Mouse (Mus musculus) heart, adult 18-20 months (tissue): ENCODE results near the gene Ctnnbl1. TPM values are rescaled to one million over a fixed set of nuclear protein-coding genes. Genes with fewer than 3 reads are reported as not detected.

ENCODE experiments used
- DNase-seq, 2 experiments: peaks; one replicate each; pipeline ENCODE4 v3.0.0; 2021 to 2022; ENCODE audit warnings: mixed read lengths in 1 of 2
- long read RNA-seq, 2 experiments: library from polyadenylated mRNA; stranded (forward); transcript quantifications; one replicate each; pipeline ENCODE4 v2.0.0; 2021
- total RNA-seq, 2 experiments: library from RNA; stranded (reverse); gene quantifications; 2 replicates each; pipeline ENCODE4 v1.2.3; 2021

Gene Ctnnbl1
- total RNA-seq, result 10 to 100 TPM; 11.6 TPM
- long read RNA-seq, experiment 1, transcript Ctnnbl1-201 (16 exons, 2,442 nt), result major isoform, 10 of 49 reads
- long read RNA-seq, experiment 1, partial matches to known transcripts, result 37 of 49 reads
- long read RNA-seq, experiment 1, other reads (novel, unspliced or antisense), result 2 of 49 reads
- long read RNA-seq, experiment 2, transcript Ctnnbl1-201 (16 exons, 2,442 nt), result major isoform, 8 of 56 reads
- long read RNA-seq, experiment 2, partial matches to known transcripts, result 47 of 56 reads
- long read RNA-seq, experiment 2, other reads (novel, unspliced or antisense), result 1 of 56 reads

DNA sequence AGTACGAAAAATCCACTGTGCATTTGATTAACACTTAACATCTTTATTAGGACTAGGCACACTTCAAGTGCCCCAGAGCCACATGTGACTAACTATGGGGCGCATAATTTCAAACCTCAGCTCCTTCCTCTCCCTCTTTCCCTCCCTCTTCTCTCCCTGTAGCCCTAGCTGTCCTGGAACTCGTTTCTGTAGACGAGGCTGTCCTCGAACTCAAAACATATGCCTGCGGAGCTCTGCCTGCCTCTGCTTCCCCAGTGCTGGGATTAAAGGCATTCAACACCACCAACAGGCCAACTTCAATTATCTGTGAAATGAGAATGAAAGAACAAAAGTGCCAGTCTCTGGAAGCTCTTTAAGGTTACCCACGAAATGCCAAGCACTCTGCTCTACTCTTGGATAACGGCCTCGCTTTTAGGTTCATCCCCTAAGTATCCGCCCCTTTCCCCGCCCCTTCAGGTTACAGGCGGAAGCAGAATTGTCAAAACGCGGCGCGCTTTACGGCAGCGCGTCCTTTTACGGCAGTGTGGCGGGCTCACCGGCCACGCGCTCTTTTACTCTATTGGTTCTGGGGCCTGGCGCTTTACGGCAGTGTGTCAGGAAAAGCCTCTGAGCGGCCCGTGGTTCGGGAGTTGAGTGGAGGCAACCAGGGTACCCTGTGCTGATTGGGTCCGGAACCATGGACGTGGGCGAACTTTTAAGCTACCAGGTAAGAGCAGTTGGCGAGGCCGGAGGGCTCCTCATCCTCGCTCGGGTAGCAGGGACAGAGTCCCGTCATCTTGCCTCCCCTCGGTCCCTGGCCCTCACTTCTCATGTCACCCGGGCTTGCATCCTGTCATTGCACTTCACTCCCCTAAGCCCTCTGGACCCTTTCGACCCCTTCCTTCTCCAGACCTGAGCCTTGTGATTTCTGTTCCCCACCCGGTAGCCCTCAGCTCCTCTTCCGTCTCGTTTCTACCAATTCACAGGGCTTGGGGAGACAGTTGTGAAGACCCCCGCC is at the start of gene Ctnnbl1:
Ctnnbl1 (plus strand) TSS at position 548 of the 997 bp plus-strand sequence.
- DNase-seq, result peak; percentile 99 to 100

DNA sequence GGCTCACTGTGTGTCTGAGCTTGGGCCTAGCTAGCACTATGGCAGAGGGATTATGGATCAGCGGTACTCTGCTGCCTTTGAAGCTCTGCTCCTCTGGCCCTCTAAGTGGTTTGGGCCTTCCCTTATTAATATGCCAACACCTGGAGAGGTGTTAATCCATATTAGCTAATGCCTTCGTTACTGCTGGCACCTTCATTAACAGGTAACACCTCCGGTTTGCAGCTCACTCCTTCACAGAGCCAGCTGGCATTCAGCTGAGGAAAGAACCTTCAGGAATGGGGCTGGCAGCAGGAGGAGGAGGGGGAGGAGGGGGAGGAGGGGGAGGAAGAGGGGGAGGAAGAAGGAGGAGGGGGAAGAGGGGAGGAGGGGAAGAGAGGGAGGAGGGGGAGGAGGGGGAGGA is 49.7 kb upstream of the Ctnnbl1 start:
- no peak for DNase-seq

DNA sequence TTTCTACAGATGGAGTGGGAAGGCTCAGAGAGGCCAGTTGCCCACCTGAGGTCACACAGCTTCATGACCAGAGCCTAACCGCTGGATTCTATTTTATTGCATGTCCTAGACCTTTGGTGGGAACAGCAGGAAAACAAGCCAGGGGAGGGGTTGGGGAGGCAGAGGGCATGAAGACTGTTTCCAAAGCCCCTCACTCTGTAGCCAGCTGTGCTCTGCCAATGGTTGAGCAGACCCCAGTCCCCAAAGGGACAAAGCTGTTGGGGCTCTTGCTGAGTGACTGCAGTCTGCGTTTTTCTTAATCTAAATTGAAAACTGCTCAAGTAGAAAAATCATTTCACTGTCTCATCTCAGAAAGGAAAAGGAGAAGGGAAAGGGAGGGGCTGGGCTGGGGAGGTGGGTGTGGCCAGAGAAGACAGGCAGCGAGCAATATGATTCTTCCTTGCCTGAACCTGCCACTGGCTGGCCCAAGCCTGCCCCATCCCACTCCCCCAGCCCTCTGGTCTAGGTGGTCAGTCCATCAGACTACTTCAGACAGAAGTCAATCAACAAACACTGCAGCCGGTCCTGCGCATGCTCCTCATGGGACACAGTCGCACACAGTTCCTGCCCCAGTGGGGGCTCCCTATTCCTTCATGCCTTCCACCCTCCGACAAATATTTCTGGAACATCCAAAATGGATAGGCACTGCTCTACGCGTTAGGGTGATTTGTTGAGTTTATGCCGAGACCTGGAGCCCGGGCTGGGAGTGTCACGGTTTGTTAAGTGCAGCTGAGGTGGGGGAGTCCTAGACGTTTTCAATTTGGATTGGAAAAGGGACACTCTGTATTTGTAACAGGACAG is 45.7 kb upstream of the Ctnnbl1 start:
- DNase-seq, result no peak

DNA sequence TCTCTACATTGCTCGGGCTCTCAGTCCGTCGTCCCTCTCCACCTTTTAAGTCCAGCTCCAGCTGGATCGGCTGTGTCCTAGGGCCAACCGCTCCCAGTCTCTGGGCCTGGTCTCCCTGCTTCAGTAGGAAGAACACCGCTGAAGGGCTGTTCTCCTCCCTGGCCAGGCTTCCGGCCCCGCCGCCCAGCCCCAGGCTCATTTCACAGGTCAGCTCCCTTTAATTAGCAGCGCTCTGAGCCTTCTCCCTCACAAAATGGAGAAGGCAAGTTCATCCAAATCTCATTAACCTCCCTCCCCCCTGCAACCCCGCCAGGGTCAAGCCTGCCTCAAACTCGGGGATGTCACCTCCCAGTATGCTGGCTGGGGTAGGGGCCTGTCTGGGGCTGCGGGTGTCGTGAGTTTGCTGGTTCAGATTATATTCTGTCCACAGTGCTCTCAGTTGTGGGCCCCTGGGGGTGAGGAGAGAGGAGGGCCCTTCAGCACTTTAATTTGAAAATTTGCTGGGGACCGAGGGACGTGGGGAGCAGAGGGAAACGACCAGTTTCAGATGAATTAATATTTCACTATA is 44.8 kb upstream of the Ctnnbl1 start:
- DNase-seq, result no peak

DNA sequence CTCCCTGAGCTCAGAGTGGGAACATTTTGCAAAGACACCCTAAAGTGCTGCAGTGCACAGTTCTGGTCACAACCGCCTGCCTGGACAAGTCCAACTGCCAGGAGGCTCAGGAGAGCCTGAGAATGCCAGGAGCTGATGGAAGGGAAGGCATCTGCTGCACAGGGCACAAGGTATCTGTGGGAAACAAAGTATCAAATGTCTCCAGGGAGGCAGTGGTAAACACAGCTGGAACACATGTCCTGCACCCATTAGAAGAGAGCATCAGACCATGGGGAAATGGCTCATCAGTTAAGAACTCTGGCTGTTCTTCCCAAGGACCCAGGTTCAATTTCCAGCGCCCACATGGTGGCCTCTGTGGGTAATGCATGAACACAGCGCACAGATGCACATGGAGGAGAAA is 43.6 kb upstream of the Ctnnbl1 start:
- DNase-seq, result no peak

DNA sequence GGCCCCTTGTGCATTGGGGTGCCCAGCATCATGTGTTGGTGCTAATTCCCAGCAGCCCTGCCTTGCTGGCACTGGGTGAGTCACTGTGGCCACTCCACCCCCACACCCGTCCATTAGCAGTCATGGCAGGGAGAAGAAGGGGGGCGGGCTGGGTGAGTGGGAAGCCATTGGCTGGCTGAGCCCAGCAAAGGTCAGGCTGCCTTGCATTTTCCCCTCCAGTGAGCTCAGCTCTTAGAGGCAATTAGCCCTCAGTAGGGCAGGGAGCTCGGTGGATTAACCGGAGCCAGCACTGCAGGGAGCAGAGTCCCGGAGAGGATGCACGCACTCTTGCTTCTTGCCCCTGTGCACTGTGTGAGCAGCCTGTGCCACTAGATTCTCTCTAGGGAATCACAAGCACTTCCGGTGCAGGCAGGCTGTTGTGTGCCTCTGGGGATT is 40.9 kb upstream of the Ctnnbl1 start:
- no peak for DNase-seq

DNA sequence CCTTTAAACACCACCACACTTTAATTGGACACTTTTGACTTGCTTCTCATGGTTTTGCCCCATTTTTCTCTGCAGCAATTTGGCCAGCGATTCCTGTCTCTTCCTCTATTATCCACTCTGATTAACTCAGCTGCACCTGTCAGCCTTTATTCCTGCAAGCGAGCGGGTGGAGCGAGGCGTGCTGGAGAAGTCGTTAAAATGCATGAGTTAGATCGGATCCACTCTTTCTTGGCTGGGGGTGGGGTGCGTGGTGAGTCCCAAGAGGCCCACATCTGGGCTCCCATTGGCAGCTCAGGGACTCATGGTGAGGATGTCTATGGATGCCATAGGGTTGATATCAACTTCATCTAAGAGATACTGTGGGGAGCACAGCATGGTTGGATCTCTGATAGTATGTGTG is 34.0 kb upstream of the Ctnnbl1 start:
- DNase-seq, result no peak

DNA sequence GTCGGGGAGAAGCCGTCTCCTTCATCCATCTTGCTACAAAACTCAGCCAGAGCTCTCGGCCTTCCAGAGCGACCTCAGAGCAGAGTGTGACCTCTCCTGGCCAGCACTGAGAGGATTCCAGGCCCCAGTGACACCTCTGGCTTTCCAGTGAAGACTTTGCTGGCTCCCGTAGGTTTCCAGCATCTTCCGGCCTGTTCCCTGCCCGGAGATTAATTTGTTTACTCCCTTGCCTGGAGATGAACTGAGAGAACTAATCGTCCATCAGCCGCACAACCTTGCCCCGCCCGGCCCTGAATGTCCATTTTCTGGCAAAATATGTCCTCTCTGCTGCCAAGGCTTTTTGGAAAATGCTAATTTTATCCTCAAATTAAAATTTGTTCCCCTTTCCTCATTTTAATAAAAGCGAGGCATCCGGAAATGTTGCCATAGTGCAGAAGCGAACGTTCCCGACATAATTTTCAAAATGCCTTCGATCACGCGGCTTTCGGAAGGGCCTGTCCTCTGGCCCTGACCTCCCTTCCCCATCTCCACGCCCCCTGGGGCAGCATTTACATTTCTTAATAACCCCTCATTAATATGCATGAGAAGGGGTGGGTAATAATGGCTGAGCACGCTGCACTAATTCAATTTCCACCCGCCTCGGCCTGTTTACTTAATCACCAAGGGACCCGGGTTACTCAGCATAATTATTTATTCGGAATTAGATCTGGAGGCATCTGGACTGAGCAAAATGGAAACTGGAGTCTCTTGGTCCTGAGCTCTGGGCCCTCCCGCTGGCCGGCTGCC is 32.0 kb upstream of the Ctnnbl1 start:
- peak in 1 of 2 experiments; percentile 4 for DNase-seq

DNA sequence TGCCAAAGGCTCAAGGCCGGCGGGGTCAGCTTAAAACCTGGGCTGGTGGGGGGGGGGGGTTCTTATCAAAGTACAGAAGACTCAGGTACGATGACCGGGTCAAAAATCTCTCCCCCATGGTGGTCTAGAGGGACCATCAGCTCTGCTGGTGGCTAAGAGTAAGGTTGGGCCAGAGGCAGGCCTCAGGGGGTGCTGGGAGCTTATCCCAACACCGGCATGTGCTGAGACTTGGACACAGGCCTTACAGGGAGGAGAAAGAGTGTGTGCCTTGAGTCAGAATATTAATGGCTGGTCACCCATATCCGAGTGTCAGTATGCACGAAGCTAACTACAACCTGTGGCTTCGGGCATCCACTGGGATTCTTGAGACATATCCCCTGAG is 31.4 kb upstream of the Ctnnbl1 start:
- no peak for DNase-seq

DNA sequence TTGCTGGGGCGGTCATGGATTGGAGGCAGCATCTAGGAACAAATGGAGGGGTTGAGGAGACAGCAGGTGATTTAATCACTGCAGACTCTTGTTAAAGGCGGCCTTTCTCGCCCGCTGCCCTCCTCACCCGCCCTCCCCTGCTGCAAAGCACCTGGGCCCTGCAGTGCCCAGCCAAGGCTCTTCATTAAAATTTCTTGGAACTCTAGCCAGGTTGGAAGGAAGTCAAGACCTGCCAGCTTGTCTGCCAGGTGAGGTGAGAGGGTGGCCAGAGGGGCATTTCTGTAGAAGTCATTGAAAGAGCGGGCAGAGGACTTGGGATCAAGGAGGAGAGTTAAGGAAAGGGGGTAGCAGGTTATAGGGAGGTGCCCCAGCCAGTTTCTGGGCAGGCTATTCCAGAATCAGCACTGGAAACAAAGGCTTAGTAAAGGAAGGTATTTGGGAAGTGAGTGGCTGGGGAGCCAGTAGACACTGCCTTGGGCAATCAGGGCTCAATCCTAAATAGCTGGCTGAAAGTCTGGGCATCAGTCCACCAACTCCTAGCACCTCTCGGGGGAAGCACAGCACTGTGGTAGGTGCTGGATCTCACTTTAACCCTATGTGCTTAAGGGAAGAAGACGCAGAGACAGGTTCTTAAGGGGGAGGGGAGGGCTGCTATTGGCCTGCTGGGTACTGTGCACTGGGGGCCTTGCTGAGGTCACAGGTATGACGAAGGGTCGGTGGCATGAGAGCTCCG is 29.8 kb upstream of the Ctnnbl1 start:
- DNase-seq, result no peak

DNA sequence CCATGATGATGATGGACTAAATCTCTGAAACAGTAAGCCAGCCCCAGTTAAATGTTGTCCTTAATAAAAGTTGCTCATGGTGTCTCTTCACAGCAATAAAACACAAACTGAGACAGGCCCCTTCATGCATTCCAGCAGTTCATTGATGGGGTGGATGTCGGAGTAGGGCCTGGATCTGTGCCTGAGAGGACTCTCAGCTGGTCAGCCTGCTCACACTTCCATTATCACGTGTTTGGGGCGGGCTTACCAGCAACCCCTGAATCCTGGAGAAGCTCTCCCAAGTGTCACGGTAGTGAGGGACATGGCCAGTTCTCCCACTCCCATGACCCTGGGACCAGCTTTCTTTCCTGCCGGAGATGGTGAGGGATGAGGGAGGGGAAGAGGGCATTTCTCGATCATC is 24.5 kb upstream of the Ctnnbl1 start:
- no peak for DNase-seq

DNA sequence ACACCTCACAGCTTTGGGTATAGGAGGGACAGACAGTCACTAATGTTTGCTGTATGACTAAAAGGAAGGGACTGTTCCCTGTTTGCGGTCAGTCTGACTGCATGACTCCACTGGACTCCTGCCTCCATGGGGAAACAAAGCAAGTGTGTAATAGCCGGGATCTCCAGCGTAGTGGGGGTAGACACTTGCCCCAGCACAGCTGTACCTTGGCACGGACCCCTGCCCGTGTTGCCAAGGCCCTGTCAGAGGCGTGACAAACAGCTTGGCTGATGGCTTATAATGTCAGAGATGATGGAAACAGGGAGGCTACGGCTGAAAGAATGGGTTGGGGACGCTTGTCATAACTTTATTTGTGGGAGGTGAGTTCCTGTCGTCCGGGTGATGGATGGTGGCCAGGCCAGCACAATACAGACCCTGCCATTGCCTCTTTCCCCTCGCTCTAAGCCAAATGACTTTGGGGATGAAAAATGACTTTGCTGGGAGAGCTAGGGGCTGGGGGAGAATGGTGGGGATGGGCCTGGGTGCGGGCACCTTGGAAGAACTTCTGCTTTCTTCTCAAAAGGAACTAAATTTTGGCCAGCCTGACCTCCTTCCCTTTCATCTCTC is 21.5 kb upstream of the Ctnnbl1 start:
- peak; percentile 9 to 21 for DNase-seq

DNA sequence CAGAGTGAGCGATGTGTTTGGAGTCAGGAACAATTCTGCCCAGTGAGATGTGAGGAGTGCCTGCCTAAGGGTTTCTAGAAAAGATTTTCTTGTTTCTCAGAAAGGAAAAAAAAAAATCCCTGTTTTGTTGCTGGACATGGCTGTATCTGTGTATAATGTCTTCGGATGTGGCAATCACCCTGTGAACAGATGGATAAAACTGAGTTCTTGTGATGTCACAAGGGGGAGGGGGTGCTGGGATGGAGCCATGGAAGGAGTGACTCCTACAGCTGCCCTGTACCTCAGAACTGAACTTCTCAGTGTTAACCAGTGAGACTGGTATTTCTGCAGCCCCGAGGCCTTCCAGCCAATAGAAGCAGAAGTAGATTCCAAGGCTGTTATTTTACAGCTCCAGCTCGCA is 18.8 kb upstream of the Ctnnbl1 start:
- no peak for DNase-seq

DNA sequence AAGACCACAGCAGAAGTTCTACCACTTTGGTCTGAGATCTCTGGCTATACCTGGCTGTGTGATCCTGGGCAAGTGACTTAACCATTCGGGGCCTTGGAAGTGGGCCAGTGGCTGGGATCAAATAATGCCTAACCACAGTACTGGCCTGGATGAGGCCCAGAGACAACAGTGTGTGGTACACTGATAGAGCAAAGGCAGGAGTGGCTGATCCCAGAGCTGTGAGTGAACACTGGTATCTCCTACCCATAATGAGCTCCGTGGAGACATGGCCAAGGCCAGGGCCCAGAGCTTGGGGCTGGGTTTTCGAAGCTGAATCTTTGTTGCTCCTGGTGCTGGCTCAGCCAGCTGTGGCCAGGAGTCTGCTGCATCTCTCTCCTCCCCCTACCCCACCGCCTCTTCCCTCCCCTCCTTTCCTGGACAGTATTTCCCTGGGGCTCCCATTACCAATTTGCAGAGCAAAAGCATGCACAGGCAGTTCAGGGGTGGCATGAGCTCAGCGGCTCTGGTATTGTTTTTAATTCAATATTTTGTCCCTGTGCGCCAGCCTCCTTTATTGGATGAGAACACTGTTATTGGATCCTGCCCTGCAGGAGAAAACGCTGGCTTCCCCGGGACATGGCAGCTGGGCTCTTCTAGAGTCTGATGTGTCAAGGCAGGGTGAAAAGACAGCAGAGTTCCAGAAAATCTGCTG is 13.2 kb upstream of the Ctnnbl1 start:
- DNase-seq, result no peak

DNA sequence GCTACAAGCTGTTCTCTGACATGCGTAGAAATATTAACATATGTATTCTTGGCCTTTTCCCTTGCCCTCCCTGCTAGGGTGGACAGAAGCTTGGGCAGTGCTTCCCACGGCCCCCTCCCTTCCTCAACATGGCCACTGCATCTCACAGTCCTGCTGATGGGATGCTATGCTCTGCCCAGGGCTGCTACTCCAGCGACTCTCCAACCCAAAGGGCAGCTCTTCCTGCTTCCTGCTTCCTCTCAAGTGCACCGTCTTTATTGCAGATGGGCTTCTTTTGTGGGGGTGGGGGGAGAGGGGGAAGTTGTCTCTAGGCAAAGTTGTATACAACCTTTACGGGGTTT is 12.7 kb upstream of the Ctnnbl1 start:
- no peak for DNase-seq

DNA sequence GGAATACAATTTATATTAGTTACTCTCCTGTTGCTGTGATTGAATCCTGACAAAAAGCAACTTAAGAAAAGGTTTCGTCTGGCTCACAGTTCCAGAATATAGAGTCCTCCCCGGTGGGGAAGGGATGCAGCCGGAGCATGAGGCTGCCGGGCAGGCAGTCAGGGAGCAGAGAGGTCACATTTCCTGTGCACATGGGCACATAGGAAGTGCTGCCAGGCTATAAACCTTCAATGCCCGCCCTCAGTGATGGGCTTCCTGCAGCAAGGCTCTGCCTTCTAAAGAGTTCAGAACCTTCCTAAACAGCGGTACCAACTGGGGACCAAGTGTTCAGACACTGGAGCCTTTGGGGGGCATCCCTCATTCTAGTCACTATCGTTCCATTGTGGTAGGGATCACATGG is 7.4 kb downstream of the Ctnnbl1 start:
- peak in 1 of 2 experiments; percentile 9 for DNase-seq

DNA sequence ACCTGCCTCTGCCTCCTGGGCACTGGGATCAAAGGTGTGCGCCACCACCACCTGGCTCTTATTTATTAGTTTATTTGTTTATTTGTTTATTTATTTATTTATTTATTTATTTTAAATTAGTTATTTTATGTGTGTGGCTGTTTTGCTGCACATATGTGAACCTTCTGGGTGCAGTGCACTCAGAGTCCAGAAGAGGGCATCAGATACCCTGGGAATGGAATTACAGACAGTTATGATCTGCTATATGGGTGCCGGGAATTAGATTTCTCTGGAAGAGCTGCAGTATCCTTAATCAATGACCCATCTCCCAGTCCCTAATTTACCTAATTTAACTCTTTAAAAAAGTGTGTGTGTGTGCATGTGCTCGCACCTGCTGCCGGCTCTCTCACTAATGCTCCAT is 8.5 kb downstream of the Ctnnbl1 start:
- DNase-seq, result no peak

DNA sequence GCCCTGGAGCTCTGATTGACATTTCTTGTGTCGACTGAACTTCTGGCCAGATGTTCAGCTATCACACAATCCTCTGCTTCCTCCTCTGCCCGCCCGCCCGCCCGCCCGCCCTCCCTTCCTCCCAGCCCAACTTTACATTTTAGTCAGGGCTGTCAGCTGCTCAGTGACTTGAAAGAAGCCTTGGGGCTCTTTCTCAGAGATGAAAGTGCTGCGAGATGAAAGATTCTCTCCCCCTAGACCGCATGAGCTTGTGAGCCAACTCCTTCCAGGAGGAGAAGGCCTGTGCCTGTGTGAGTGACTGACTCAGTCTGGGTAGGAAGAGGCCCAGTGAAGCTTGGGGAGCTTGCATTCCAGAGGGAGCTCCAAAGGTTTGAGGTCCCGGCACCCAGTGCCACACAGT is 9.4 kb downstream of the Ctnnbl1 start:
- no peak for DNase-seq

DNA sequence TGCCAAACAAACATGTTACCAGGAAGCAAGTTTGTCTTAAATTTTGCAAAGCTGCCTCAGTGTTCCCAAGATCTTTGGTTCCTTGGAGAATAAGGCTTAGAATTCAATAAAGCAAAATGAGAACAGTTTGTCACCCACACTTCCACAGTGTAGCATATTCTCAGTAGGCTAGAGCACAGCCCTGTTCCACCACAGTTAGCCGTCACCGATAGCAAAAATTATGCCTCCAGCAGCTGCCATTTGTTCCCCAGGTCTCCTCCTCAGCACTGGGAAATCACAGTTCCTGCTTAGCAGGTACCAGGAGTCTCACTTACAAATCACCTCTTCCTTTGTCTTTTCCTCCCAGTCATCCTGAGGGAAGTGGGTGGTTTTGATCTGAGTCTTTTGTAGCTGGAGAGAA is 10.8 kb downstream of the Ctnnbl1 start:
- no peak for DNase-seq

DNA sequence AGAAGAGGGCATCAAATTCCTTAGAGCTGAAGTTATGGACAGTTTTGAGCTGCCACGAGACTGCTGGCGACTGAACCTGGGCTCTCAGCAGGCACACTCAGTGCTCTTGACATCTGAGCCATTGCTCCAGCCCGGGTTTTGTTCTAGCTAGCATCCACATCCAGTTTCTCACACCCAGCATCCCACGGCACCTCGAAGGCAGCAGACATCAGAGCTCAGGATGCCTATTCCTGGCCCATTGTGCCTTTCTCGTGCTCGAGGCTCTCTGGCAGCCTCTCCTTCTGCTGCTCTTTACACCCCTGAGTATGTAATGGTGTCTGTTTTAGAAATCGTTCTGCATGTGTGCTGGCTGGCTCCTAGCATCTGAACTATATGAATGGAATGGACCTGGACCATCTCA is 13.3 kb downstream of the Ctnnbl1 start:
- DNase-seq, result no peak
